Mouse (Mus musculus) adrenal gland, adult 2 months (tissue): ENCODE results near the gene Tlx2. TPM values are rescaled to one million over a fixed set of nuclear protein-coding genes. Genes with fewer than 3 reads are reported as not detected.

Experiments
- DNase-seq: peaks from one replicate; pipeline ENCODE4 v3.0.0; 2021
- long read RNA-seq: library from polyadenylated mRNA; stranded (forward); transcript quantifications from one replicate; pipeline ENCODE4 v2.0.0, GENCODE M21; 2021
- polyA plus RNA-seq: library from polyadenylated mRNA; depleted of rRNA; stranded (reverse); fragments of >200 nt; gene quantifications from 2 replicates; pipeline ENCODE4 v1.2.3, GENCODE M21; 2012; rRNA removed
- total RNA-seq, 2 experiments: library from RNA; stranded (reverse); gene quantifications; 2 replicates each; pipeline ENCODE4 v1.2.3; 2021

The Tlx2 gene
- total RNA-seq (10 to 100 TPM in 1 of 2 experiments, 1 to 10 TPM in 1; 4.9 to 15.2 TPM), polyA plus RNA-seq (48.7 and 64.4 TPM in 2 replicates)
- long read RNA-seq, transcript Tlx2-201 (3 exons, 1,236 nt), result major isoform, 20 of 29 reads
- long read RNA-seq, transcript Tlx2-202 (2 exons, 1,514 nt), result minor isoform, 5 of 29 reads
- long read RNA-seq, partial matches to known transcripts, result 0 of 29 reads
- long read RNA-seq, other reads (novel, unspliced or antisense), result 4 of 29 reads

GRCm38 (mm10) chr6:83070247-83070310 lies at the start of gene Tlx2:
Gene Tlx2, minus strand, starts transcription at chr6:83070293.
- no peak for DNase-seq

- peak; percentile 47 for DNase-seq
Observed at GRCm38 (mm10) chr6:83119734-83120051, 49.6 kb upstream of the Tlx2 start.

DNA sequence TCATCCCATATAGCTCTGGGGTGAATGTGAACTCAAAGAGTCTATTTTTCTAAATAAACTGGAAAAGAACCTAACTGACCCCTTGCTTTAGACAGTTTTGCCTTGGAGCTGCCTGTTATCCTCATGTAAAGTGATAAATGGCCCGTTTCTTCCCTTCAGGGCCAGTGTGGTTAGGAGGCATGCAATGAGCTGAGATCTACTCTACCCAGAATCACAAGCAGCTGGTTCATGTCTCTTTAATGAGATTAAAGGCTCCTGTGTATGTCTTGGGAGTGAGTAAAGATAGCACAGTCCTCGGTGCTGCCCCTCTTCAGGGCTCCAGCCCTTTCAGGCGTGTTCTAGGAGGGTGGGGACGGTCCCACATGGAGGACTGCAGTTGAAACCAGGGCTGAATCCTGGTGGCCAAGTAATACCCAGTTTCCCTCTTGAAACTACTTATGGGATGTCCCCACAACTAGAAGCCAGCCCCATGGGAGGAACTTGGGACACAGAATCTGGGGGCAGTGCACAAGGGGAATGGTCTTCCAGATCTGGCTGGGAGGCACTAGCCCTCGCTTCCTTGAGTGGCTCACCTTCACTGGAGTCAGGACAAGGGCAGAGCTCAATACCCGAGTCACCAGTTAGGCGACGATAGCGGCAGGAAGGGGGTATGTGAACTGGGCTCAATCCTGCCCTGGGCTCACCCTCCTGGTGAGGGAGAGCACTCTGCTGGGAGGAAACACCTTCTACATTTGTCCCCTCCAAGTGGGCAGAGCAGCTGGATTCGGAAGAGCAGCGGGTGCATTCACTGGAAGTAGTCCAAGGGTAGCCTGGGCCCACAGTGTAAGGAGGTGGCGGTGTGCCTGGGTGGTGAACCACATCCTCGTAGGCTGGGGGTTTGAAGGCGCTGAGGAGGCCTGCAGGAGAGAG lies 49.0 kb upstream of the Tlx2 start:
- no peak for DNase-seq

GRCm38 (mm10) chr6:83118369-83118768 lies 48.3 kb upstream of the Tlx2 start:
- DNase-seq, result no peak

DNA sequence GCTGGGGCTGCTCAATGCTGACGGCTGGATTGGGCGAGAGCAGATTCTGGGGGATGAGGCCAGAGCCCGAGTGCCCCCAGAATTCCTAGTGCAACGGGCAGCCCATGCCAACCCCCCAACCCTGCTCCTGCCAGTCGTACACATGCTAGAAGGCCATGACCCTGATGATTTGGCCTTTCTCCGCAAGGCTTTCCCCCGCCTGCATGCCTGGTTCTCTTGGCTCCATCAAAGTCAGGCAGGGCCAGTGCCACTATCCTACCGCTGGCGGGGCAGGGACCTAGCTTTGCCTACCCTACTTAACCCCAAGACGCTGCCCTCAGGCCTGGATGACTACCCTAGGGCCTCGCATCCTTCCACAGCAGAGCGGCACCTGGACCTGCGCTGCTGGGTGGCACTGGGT lies 47.5 kb upstream of the Tlx2 start:
- DNase-seq, result peak; percentile 62

DNA sequence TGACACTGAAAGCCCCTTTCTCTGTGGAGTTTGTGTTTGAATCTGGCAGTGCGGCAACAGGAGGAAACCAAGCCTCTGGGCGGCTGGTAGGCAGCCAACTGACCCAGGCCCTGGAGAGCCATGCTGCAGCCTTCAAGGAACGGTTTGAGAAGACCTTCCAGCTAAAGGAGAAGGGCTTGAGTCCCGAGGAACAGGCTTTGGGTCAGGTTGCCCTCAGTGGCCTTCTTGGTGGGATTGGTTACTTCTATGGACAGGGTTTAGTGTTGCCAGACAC lies 47.0 kb upstream of the Tlx2 start:
- DNase-seq, result no peak

DNA sequence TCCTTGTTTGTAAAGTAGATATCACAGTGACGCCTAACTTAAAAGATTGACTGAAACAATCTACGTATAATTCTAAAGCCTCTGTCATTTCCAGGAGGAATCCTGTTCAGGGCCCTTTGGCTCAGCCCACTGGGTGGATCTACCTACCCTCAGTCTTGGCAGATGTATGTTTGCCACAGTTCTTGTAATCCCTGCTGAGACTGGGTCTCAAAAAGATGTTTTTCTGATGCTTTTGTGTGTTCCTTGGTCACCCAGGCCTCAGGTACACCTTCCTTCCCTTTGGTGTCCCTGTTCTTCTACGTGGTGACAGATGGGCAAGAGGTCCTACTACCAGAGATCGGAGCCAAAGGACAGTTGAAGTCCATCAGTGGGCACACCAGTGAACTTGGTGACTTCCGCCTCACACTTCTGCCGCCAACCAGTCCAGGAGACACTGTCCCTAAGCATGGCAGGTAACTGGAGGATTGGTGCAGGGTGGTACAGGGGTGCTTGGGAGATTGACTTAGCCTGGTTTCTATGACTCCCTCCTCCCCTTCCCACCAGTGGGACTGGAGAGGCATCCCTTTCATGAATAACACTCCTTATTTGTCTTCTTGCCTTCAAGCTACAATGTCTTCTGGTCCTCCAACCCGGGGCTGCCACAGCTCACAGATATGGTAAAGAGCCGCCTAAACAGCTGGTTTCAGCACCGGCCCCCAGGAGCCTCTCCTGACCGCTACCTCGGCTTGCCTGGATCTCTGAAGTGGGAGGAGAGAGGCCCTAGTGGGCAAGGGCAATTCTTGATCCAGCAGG lies 46.5 kb upstream of the Tlx2 start:
- no peak for DNase-seq

GRCm38 (mm10) chr6:83115682-83116372 lies 45.7 kb upstream of the Tlx2 start:
- no peak for DNase-seq

DNA sequence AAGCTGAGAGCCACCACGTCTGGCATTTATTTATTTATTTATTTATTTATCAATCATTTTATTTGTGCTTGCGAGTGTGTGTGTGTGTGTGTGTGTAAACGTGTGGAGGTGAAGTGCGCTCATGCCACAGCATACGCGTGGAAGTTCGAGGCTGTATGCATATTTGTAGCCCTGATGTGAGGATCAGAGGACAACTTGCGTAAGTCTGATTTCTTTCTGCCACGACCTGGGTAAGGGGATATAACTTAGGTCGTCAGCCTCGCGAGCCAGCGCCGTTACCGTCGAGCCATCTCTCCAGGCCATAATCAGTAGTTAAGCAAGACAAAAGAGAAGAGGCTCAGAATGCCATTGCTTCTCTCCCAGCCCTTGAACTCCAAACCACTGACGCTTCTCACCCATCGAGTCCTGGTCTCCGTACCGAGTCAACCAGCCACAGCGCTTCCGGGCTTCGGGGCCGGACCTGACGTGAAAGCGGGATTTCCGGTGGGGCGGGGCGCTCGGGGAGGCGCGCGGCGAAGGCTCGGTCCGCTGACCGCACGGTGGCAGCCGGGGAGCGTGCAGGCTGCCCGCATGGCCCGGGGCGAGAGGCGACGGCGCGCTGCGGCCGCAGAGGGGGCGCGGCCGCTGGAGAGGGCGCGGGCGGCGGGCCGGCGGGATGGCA lies 45.0 kb upstream of the Tlx2 start, which contains the start of gene Mogs:
TSS of gene Mogs (plus strand) at position 486 of the 661 bp plus-strand sequence.
- peak; percentile 97 for DNase-seq

- no peak for DNase-seq
Observed at GRCm38 (mm10) chr6:83111510-83112136, 41.5 kb upstream of the Tlx2 start.

GRCm38 (mm10) chr6:83108762-83109668 lies 38.9 kb upstream of the Tlx2 start, which contains the start of gene Mrpl53:
Gene Mrpl53, plus strand, starts transcription at chr6:83109040.
- DNase-seq, result peak; percentile 90

- peak; percentile 82 for DNase-seq
Observed at GRCm38 (mm10) chr6:83107566-83108400, 37.7 kb upstream of the Tlx2 start.

DNA sequence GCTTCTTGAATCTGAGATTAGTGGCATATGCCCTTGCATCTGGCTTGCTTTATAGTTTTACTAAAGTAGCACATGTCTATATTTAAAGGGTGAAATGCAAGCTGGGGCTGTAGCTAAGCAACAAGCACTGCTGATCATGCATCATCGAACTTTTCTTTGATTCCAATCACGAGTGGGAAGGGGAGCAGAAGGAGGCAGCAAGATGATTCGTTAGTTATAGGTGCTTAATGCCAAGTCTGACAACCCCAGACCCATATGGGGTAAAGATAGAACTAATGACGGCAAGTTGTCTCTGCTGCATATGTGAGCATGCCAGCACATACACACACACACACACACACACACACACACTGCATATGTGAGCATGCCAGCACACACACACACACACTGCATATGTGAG lies 34.1 kb upstream of the Tlx2 start:
- DNase-seq, result no peak

- DNase-seq, result no peak
Observed at GRCm38 (mm10) chr6:83103130-83103650, 33.1 kb upstream of the Tlx2 start.

DNA sequence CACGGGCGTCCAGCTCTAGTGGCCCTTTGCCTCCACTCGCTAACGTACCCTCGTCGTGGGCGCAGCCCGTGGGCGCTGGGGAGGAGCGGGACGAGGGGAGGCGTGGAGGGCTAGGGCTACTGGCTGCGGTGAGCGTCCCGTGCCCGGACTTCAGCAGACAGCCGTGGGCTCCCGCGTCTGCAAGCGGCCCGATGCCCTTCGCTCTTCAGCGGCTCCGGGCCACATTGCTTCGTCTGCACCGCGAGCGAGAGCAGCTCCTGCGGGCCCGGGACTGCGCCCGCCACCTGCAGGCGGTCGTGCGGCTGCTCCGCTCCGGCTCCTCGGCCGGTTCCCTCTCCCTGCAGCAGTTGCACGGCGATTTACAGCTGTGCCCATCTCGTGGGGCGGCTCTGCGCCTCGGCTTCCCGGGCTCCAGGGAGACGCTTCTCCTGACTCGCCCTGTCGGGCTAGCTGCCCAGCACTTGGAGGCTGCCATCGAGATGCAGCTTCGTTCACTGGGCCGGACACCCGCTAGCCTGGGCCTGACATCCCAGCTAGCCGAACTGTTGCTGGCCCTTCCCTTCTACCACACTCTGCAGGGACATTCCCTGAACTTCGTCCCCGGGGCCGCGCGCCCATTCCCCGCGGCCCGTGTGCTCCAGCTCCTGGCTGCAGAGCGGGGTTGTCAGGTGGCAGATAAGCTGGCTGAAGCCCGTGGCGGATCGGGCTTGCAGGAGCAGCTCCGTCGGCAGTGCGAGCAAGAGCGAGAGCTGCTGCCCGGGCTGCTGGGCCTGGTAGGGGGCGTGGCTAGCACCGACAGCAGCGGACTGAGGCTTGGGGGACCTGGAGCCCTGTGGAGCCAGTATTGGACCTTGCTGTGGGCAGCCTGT lies 31.8 kb upstream of the Tlx2 start:
- DNase-seq, result peak; percentile 85

- DNase-seq, result peak; percentile 94
Observed at GRCm38 (mm10) chr6:83101316-83101687, 31.2 kb upstream of the Tlx2 start, which contains the start of the genes Ccdc142 and Gm42688. Gene Ccdc142, plus strand, starts transcription at chr6:83101601. Gene Gm42688, plus strand, starts transcription at chr6:83101617.

GRCm38 (mm10) chr6:83098411-83098810 lies 28.3 kb upstream of the Tlx2 start:
- DNase-seq, result peak; percentile 81

GRCm38 (mm10) chr6:83095968-83096367 lies 25.9 kb upstream of the Tlx2 start:
- no peak for DNase-seq
